Comparison of ENCODE assay signal across 8 mouse cellular contexts in the genomic region with DNA sequence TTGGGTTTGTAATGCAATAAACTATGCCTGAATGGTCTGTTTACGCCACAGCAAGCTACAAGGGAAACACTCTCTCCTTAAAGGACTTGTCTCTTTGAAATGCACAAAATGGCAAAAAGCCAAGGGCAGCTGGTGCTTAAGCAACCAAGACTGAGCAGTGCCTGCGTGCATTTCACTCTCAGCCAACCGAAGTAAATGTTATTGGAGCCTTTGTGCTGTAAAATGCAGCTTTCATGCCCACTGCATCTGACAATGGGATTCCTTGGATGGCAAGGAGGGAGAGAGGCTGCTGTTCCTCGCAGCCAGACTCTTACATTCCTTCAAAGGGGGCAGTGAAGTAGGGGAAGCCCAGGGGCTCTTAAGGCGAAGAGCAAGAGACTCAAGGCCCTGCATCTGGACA.
DNase-seq lines count a peak whose midpoint lies in the region; ATAC-seq and TF ChIP-seq lines count a peak whose summit lies in the region.

No protein-coding gene starts in this region.

- H3K4me1 ChIP-seq in lung, embryonic 14.5 days (ENCODE audit: insufficient read depth), result no peaks in the 10 kb centered on the region; the same call in 1 of the 2 replicates
- H3K4me1 ChIP-seq in hindbrain, embryonic 13.5 days (replicated peaks), result peaks cover 36% of the 10 kb centered on the region
- H3K4me1 ChIP-seq in midbrain, embryonic 14.5 days (ENCODE audit: control insufficient read depth, insufficient read depth, low read length), result peaks cover 40% of the 10 kb centered on the region

- no peaks in the 10 kb centered on the region for H3K27me3 ChIP-seq in lung, embryonic 14.5 days (ENCODE audit: insufficient read depth, low read length)
- H3K27me3 ChIP-seq in hindbrain, embryonic 13.5 days, result no peaks in the 10 kb centered on the region
- no peaks in the 10 kb centered on the region for H3K27me3 ChIP-seq in midbrain, embryonic 14.5 days (ENCODE audit: control insufficient read depth, insufficient read depth, low read length)

- 21% methylated on average over 5 of the region's 5 CpGs for WGBS in lung, embryonic 14.5 days
- 7% methylated on average over 5 of the region's 5 CpGs for WGBS in hindbrain, embryonic 13.5 days
- 6% methylated on average over 5 of the region's 5 CpGs for WGBS in midbrain, embryonic 14.5 days

- H3K36me3 ChIP-seq in lung, embryonic 14.5 days (ENCODE audit: insufficient read depth), result no peaks in the 10 kb centered on the region
- no peaks in the 10 kb centered on the region for H3K36me3 ChIP-seq in hindbrain, embryonic 13.5 days
- H3K36me3 ChIP-seq in midbrain, embryonic 14.5 days (ENCODE audit: control insufficient read depth, insufficient read depth, low read length), result no peaks in the 10 kb centered on the region

- peak; percentile 74 for ATAC-seq in lung, embryonic 14.5 days (ENCODE audit: insufficient read depth)
- peak; percentile 81 for ATAC-seq in hindbrain, embryonic 13.5 days (ENCODE audit: low FRiP score)
- peak; percentile 78 for ATAC-seq in midbrain, embryonic 14.5 days (ENCODE audit: low FRiP score, low TSS enrichment)
- no peak for ATAC-seq in erythroblast, adult 5-6 weeks (replicated peaks; ENCODE audit: low FRiP score, poor library complexity, severe bottlenecking)
- no peak for ATAC-seq in cerebellum, adult (ENCODE audit: insufficient number of reproducible peaks, low FRiP score, low TSS enrichment)

- TF ChIP-seq CTCF in lung, embryonic 14.5 days (IDR thresholded peaks at IDR 0.05; ENCODE audit: low read depth), result no peak

- no peak overlapping the region for H3K9ac ChIP-seq in lung, embryonic 14.5 days
- 0 out of 2 replicates have a peak overlapping the region, but pooled peaks have one; percentile 9 for H3K9ac ChIP-seq in hindbrain, embryonic 13.5 days
- no peak overlapping the region; the same call in 1 of the 2 replicates for H3K9ac ChIP-seq in midbrain, embryonic 14.5 days (replicated peaks; ENCODE audit: low read length)

- no peak overlapping the region for H3K4me3 ChIP-seq in lung, embryonic 14.5 days (ENCODE audit: low read depth, low read length)
- H3K4me3 ChIP-seq in hindbrain, embryonic 13.5 days, result no peak overlapping the region
- H3K4me3 ChIP-seq in midbrain, embryonic 14.5 days (replicated peaks; ENCODE audit: low read depth, low read length), result no peak overlapping the region

- no peaks in the 10 kb centered on the region for H3K9me3 ChIP-seq in lung, embryonic 14.5 days (ENCODE audit: low read depth, low read length)
- H3K9me3 ChIP-seq in hindbrain, embryonic 13.5 days, result no peaks in the 10 kb centered on the region
- H3K9me3 ChIP-seq in midbrain, embryonic 14.5 days (ENCODE audit: control insufficient read depth, low read length), result no peaks in the 10 kb centered on the region

- H3K27ac ChIP-seq in lung, embryonic 14.5 days (ENCODE audit: low read depth), result peak overlapping the region; percentile 79
- H3K27ac ChIP-seq in hindbrain, embryonic 13.5 days, result peak overlapping the region; percentile 88
- peak overlapping the region; percentile 66 for H3K27ac ChIP-seq in midbrain, embryonic 14.5 days (replicated peaks; ENCODE audit: low read depth, low read length)

- no peak overlapping the region for H3K4me2 ChIP-seq in lung, embryonic 14.5 days
- peak overlapping the region; percentile 17; the same call in 1 of the 2 replicates for H3K4me2 ChIP-seq in hindbrain, embryonic 13.5 days
- no peak overlapping the region for H3K4me2 ChIP-seq in midbrain, embryonic 14.5 days (ENCODE audit: low read length)

- peak; percentile 91 for DNase-seq in lung, embryonic 14.5 days
- DNase-seq in lung, adult 18-20 months, result no peak
- peak; percentile 81 for DNase-seq in embryo, embryonic 10 days (ENCODE audit: low spot score)
- DNase-seq in midbrain, embryonic 14.5 days, result peak; percentile 95
- no peak for DNase-seq in cerebellum, adult 18-20 months

Comparison
In these comparisons a context has a peak if more than half of its experiments do, and no peak if none do; other contexts are left out.
1. DNase-seq: peak in lung, embryonic 14.5 days (single experiment), embryo, embryonic 10 days (single experiment) and midbrain, embryonic 14.5 days (single experiment); none in lung, adult 18-20 months (0 of 2) and cerebellum, adult 18-20 months (0 of 2).
2. ATAC-seq: peak in lung, embryonic 14.5 days (single experiment), hindbrain, embryonic 13.5 days (single experiment) and midbrain, embryonic 14.5 days (single experiment); none in erythroblast, adult 5-6 weeks (single experiment) and cerebellum, adult (single experiment).
3. Peak in every context shown above with its lines, with median percentiles within 50 percentile points of each other: H3K27ac ChIP-seq.